Mouse (Mus musculus): ENCODE data around the gene Il27ra. TPM values are rescaled to one million over a fixed set of nuclear protein-coding genes. Genes with fewer than 3 reads are reported as not detected.
A peak's percentile ranks its signal among the peaks of the same experiment; 100 is the strongest.

Gene Il27ra
- polyA plus RNA-seq, 1 experiment from 2014 or later = 2.9 TPM

DNA sequence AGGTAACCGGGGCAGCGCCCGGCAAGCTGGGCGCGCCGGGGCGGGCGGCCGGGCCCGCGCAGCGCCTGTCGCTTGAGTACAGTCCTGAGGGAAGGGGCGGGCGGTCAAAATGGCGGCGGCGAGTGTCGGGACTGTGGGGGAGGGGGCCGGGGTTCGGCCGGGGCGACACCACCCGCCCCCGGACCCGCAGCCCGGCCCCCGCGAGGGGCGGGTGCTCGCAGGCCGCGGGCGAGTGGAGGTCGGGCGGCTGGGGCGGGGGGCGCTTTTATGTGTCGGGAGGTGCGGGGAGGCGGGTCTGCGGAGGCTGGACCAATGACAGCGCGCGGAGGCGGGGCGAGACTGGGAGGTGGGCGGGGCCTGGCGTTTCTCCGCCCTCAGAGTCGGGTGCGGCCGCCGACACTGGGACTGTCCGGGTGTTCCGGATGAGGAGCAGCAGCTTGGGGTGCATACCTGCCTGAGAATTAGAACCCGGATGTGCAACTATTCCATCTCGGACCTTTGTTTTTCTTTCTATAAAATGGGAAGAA is 24.7 kb upstream of the Il27ra start:
- H3K4me2 ChIP-seq (replicated peaks; ENCODE audit: low read depth, low read length) = peak overlapping the region; percentile 62
- H3K27me3 ChIP-seq (ENCODE audit: insufficient read depth, low read length) = no peaks in the 10 kb centered on the region
- no peaks in the 10 kb centered on the region for H3K36me3 ChIP-seq (ENCODE audit: insufficient read depth, low read length)
- 0% methylated on average over 32 of the region's 58 CpGs for WGBS
- peaks cover 40% of the 10 kb centered on the region for H3K4me1 ChIP-seq (ENCODE audit: insufficient read depth, low read length)
- H3K27ac ChIP-seq (ENCODE audit: low read length) = peak overlapping the region; percentile 98
- peak overlapping the region; percentile 96 for H3K9ac ChIP-seq (replicated peaks; ENCODE audit: low read length)
- no peaks in the 10 kb centered on the region for H3K9me3 ChIP-seq (ENCODE audit: low read length)
- ATAC-seq (ENCODE audit: low FRiP score, low TSS enrichment) = peak; percentile 60
- peak overlapping the region; percentile 93 for H3K4me3 ChIP-seq (ENCODE audit: low read length)

DNA sequence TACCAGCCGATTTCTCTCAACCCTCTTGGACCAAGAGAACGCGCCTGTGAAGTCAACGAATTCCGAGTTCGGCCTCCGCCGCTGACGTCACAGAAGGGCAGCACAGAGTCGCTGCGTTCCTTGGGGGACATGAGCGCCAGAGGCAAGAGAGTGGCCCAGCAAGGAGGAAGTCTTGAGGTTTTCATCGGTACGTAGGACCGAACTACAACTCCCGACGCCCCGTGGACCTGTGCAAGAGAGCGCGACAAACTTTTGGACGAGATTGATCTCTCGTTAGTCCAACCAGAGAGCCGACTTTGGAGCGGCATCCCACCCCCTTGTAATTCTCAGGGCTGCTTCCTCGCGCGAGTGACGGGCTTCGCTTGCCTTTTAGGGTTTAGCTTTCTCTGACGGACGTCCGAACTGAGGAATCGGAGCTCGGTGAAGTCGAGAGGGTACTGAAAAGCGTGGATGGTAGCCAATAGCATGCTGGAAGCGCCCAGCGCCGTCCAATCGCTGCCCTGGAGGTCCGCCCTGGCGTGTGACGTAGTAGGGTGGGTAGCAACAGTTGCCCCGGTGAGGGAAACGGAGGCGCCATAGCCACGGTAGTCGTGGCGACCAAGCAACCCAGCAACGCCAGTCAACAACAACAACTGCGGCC is 24.0 kb upstream of the Il27ra start, which contains the start of gene Rfx1:
TSS of gene Rfx1 (plus strand) at position 544 of the 640 bp plus-strand sequence.
- peak; percentile 99 for ATAC-seq (ENCODE audit: low FRiP score, low TSS enrichment)
- peak within 1 kb of the TSS; percentile 96 for H3K9ac ChIP-seq (replicated peaks; ENCODE audit: low read length)
- H3K4me2 ChIP-seq (replicated peaks; ENCODE audit: low read depth, low read length) = peak within 1 kb of the TSS; percentile 88
- H3K4me3 ChIP-seq (ENCODE audit: low read length) = peak within 1 kb of the TSS; percentile 93
- H3K4me1 ChIP-seq (ENCODE audit: insufficient read depth, low read length) = peaks cover 35% of the 10 kb centered on the region
- no peaks in the 10 kb centered on the region for H3K27me3 ChIP-seq (ENCODE audit: insufficient read depth, low read length)
- no peaks in the 10 kb centered on the region for H3K36me3 ChIP-seq (ENCODE audit: insufficient read depth, low read length)
- H3K9me3 ChIP-seq (ENCODE audit: low read length) = no peaks in the 10 kb centered on the region
- under 1% methylated on average over 51 of the region's 51 CpGs for WGBS
- peak within 1 kb of the TSS; percentile 98 for H3K27ac ChIP-seq (ENCODE audit: low read length)

DNA sequence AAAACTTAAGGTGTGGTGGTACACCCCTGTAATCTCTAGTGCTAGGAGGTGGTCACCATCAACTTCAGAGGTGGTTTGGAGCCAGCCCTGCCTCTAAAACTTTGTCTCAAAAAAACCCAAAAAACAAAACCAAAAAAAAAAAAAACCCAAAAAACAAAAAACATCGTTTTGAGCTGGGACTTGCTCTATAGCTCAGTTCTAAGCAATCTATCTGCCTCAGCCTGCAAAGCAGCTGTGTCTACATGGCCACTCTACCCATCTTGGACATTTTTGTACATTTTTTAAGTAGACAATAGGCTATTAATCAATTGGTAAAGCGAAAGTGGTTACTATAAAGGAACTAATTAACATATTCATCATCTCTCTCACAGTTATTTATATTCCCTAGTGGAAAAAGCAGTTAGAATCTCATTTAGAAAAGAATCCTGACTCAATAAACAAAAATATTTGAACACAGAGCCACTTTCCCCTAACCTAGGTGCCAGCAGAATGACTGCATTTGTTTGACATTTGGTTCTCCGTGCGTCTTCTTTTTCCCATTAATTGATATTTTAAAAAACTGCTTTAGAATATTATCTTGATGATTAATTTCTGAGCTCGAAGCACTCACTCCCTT is 23.2 kb upstream of the Il27ra start:
- Histone ChIP-seq H3K9me3 (ENCODE audit: low read length) (no peaks in the 10 kb centered on the region), H3K27ac (ENCODE audit: low read length) (peak overlapping the region; percentile 93)
- 21% methylated on average over 5 of the region's 5 CpGs for WGBS

DNA sequence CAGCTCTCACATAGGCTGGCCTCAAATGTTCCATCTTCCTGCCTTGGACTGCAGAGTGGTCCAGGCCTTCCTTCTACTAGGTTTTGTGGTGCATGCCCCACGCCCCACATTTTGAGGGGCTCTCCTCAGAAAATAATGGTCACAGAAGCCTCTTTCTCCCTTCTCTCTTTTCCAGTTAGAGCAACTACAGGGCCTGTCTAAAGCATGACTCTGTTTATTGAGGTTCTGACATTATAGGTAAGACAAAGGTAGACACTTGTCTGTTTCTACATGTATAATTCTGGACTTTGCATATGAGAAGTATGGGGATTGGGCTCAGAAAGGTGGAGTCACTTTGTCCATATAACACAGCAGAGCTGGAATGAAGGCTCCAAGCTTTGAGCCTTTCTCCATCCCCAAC is 22.6 kb upstream of the Il27ra start, which contains the start of gene Gm10643:
TSS of gene Gm10643 (minus strand) at position 101 of the 400 bp plus-strand sequence.
- H3K9ac ChIP-seq (replicated peaks; ENCODE audit: low read length) = peak within 1 kb of the TSS; percentile 81
- H3K27ac ChIP-seq (ENCODE audit: low read length) = peak within 1 kb of the TSS; percentile 93
- 92% methylated on average over 1 of the region's 1 CpGs for WGBS
- peak within 1 kb of the TSS; percentile 66 for H3K4me3 ChIP-seq (ENCODE audit: low read length)
- H3K4me2 ChIP-seq (replicated peaks; ENCODE audit: low read depth, low read length) = peak within 1 kb of the TSS; percentile 88
- ATAC-seq (ENCODE audit: low FRiP score, low TSS enrichment) = no peak
- peaks cover 32% of the 10 kb centered on the region for H3K4me1 ChIP-seq (ENCODE audit: insufficient read depth, low read length)
- no peaks in the 10 kb centered on the region for H3K27me3 ChIP-seq (ENCODE audit: insufficient read depth, low read length)
- H3K9me3 ChIP-seq (ENCODE audit: low read length) = no peaks in the 10 kb centered on the region
- no peaks in the 10 kb centered on the region for H3K36me3 ChIP-seq (ENCODE audit: insufficient read depth, low read length)

More for the DNA sequence above, 23.2 kb upstream of the Il27ra start:
- Histone ChIP-seq H3K4me2 (replicated peaks; ENCODE audit: low read depth, low read length) (peak overlapping the region; percentile 88), H3K36me3 (ENCODE audit: insufficient read depth, low read length) (no peaks in the 10 kb centered on the region), H3K9ac (replicated peaks; ENCODE audit: low read length) (peak overlapping the region; percentile 81), H3K4me1 (ENCODE audit: insufficient read depth, low read length) (peaks cover 32% of the 10 kb centered on the region), H3K27me3 (ENCODE audit: insufficient read depth, low read length) (no peaks in the 10 kb centered on the region), H3K4me3 (ENCODE audit: low read length) (peak overlapping the region; percentile 66)
- no peak for ATAC-seq (ENCODE audit: low FRiP score, low TSS enrichment)

DNA sequence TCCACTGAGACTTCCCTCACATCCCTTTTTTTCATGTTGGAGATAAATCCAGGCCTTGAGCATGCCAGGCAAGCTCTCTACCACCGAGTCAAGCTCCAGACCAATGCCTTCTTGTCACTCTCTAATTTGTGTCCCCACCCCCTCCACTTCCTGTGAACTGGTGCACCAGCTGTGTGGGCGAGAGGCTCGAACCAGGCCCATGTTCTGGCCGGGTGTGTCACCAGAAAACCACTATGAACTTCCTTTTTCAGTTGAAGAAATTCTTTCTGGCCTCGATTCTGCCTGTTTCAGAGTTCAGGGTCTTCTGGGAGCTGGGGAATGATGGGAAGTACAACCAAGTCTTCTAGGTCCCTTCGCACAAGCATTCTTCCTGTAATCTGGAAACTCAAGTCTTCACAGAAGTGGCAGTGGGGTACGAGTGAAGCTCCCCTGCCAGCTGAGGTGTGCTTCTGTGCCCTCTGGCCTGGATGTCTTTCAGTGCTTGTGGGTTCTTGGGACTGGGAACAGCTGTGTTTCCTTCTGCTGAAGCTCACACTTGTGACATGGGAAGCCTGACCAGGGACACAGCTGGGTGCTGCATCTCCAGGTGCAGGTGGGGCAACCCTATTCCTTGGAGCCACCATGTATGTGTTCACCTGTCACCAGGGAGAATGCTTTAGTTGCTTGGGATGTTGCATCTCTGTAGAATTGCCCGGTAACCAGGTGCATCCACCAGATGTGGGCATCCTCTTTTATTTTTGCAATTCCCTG is 21.6 kb upstream of the Il27ra start:
- H3K9ac ChIP-seq (replicated peaks; ENCODE audit: low read length) = no peak overlapping the region
- no peak for ATAC-seq (ENCODE audit: low FRiP score, low TSS enrichment)
- WGBS = 66% methylated on average over 8 of the region's 8 CpGs
- H3K9me3 ChIP-seq (ENCODE audit: low read length) = no peaks in the 10 kb centered on the region
- H3K27me3 ChIP-seq (ENCODE audit: insufficient read depth, low read length) = no peaks in the 10 kb centered on the region
- peaks cover 23% of the 10 kb centered on the region for H3K4me1 ChIP-seq (ENCODE audit: insufficient read depth, low read length)
- H3K36me3 ChIP-seq (ENCODE audit: insufficient read depth, low read length) = no peaks in the 10 kb centered on the region
- H3K27ac ChIP-seq (ENCODE audit: low read length) = no peak overlapping the region
- no peak overlapping the region for H3K4me3 ChIP-seq (ENCODE audit: low read length)
- no peak overlapping the region for H3K4me2 ChIP-seq (replicated peaks; ENCODE audit: low read depth, low read length)

DNA sequence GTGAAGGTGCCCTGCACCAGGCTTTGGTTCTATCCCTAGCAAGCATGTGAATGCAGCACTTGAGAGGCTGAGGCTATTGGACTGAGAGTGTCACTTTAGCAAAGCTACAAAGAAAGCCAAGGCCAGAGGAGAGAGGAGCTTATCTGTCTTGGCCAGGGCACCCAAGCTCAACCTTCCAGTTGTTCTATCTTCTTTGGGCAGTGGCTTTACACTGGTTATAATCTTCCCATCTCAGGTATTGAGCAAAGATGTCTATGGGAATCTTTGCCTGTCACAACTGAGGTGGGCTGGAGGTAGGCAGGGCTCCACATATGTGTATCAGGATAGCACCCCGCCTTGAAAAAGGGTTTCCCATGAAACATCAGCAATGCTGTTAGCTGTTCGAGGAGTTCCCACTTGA is 17.9 kb upstream of the Il27ra start:
- Histone ChIP-seq H3K9ac (replicated peaks; ENCODE audit: low read length) (no peak overlapping the region), H3K4me1 (ENCODE audit: insufficient read depth, low read length) (no peaks in the 10 kb centered on the region), H3K9me3 (ENCODE audit: low read length) (no peaks in the 10 kb centered on the region), H3K4me2 (replicated peaks; ENCODE audit: low read depth, low read length) (no peak overlapping the region), H3K27ac (ENCODE audit: low read length) (no peak overlapping the region), H3K4me3 (ENCODE audit: low read length) (no peak overlapping the region), H3K36me3 (ENCODE audit: insufficient read depth, low read length) (no peaks in the 10 kb centered on the region), H3K27me3 (ENCODE audit: insufficient read depth, low read length) (no peaks in the 10 kb centered on the region)
- 83% methylated on average over 2 of the region's 2 CpGs for WGBS
- ATAC-seq (ENCODE audit: low FRiP score, low TSS enrichment) = no peak

DNA sequence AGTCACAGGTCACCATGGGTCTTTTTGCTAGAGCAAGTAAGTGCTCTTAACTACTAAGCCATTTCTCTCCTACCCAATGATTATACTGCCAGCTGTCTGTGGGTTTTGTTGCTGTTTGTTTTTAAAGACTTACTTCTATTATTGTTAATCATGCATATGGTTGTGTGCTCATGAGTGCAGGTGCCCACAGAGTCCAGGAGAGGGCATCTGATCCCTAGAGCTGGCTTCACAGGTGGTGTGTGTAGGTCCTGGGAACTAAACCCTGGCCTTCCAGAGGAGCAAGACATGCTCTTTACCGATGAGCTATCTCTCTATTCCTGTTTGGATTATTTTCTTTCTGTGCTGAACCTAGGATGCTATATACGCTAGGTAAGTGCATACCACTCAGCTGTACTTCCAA is 16.8 kb upstream of the Il27ra start:
- WGBS = 93% methylated on average over 2 of the region's 2 CpGs
- H3K4me1 ChIP-seq (ENCODE audit: insufficient read depth, low read length) = no peaks in the 10 kb centered on the region
- H3K9ac ChIP-seq (replicated peaks; ENCODE audit: low read length) = no peak overlapping the region
- H3K4me2 ChIP-seq (replicated peaks; ENCODE audit: low read depth, low read length) = no peak overlapping the region
- H3K36me3 ChIP-seq (ENCODE audit: insufficient read depth, low read length) = no peaks in the 10 kb centered on the region
- no peak overlapping the region for H3K27ac ChIP-seq (ENCODE audit: low read length)
- no peaks in the 10 kb centered on the region for H3K27me3 ChIP-seq (ENCODE audit: insufficient read depth, low read length)
- no peak for ATAC-seq (ENCODE audit: low FRiP score, low TSS enrichment)
- H3K4me3 ChIP-seq (ENCODE audit: low read length) = no peak overlapping the region
- H3K9me3 ChIP-seq (ENCODE audit: low read length) = no peaks in the 10 kb centered on the region

DNA sequence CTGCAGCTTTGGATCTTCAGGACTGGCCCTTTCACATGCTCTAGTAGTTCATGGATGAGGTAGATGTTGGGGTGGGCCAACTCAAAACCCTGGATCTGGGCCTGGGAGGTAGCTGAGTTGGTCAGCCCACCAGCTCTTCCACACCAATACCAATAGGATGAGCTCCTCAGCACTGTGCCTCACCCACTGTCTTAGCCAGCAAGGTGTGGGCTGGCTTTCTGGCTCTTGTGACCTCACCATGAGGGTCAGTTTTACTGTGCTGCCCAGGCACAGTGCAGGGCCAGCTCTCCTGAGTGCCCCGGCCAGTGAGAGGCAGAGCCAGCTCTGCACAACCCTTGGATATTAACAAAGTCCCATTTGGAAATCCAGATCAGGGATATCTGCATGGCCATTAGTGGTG is 15.4 kb upstream of the Il27ra start:
- H3K4me1 ChIP-seq (ENCODE audit: insufficient read depth, low read length) = no peaks in the 10 kb centered on the region
- H3K27me3 ChIP-seq (ENCODE audit: insufficient read depth, low read length) = no peaks in the 10 kb centered on the region
- 94% methylated on average over 1 of the region's 1 CpGs for WGBS
- H3K9ac ChIP-seq (replicated peaks; ENCODE audit: low read length) = no peak overlapping the region
- H3K36me3 ChIP-seq (ENCODE audit: insufficient read depth, low read length) = no peaks in the 10 kb centered on the region
- H3K9me3 ChIP-seq (ENCODE audit: low read length) = no peaks in the 10 kb centered on the region
- no peak overlapping the region for H3K27ac ChIP-seq (ENCODE audit: low read length)
- no peak for ATAC-seq (ENCODE audit: low FRiP score, low TSS enrichment)
- H3K4me2 ChIP-seq (replicated peaks; ENCODE audit: low read depth, low read length) = no peak overlapping the region
- no peak overlapping the region for H3K4me3 ChIP-seq (ENCODE audit: low read length)

DNA sequence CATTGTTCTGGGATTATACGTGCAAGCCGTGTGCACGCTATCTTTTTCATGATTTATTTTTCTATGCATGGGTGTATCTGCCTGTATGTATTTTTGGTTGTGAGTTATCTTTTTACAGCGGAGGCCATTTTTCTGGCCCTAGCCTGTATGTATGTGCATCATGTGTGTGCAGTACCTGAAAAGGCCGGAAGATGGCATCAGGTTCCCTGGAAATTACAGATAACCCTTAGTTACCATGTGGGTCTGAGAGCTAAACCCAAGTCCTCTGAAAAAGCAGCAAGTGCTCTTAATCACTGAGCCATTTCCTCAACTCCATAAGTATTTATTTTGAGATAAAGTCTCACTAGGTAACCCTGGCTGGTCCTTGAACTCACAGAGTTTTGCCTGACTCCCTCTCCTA is 10.8 kb upstream of the Il27ra start:
- WGBS = 96% methylated on average over 5 of the region's 5 CpGs
- H3K36me3 ChIP-seq (ENCODE audit: insufficient read depth, low read length) = no peaks in the 10 kb centered on the region
- H3K9ac ChIP-seq (replicated peaks; ENCODE audit: low read length) = no peak overlapping the region
- no peak for ATAC-seq (ENCODE audit: low FRiP score, low TSS enrichment)
- H3K27ac ChIP-seq (ENCODE audit: low read length) = no peak overlapping the region
- no peak overlapping the region for H3K4me2 ChIP-seq (replicated peaks; ENCODE audit: low read depth, low read length)
- H3K27me3 ChIP-seq (ENCODE audit: insufficient read depth, low read length) = no peaks in the 10 kb centered on the region
- H3K9me3 ChIP-seq (ENCODE audit: low read length) = no peaks in the 10 kb centered on the region
- H3K4me3 ChIP-seq (ENCODE audit: low read length) = no peak overlapping the region
- H3K4me1 ChIP-seq (ENCODE audit: insufficient read depth, low read length) = no peaks in the 10 kb centered on the region
